Mouse (Mus musculus) erythroblast, embryonic 14.5 days (primary cell): ENCODE data around the gene Gm17361. TPM values are rescaled to one million over a fixed set of nuclear protein-coding genes. Genes with fewer than 3 reads are reported as not detected.
"Not testable (repeated sequence)": the region's sequence is repeated elsewhere in the genome, so short reads cannot be mapped to it uniquely, and the experiment has no call there.

Source experiments
- H3K27me3 ChIP-seq: 2 replicates; pipeline ENCODE4 v1.6.1; 2012; ENCODE audit warnings: inconsistent platforms; ENCODE audit not compliant: control insufficient read depth
- H3K36me3 ChIP-seq: 2 replicates; pipeline ENCODE4 v1.6.1; 2012; ENCODE audit warnings: mild to moderate bottlenecking, inconsistent platforms; ENCODE audit not compliant: control insufficient read depth
- H3K4me1 ChIP-seq: 2 replicates; pipeline ENCODE4 v1.6.1; 2012; ENCODE audit warnings: inconsistent platforms; ENCODE audit not compliant: control insufficient read depth
- H3K4me3 ChIP-seq: replicated peaks from 2 replicates; pipeline ENCODE3; 2012; ENCODE audit warnings: moderate library complexity, mild to moderate bottlenecking, inconsistent platforms
- H3K9me3 ChIP-seq: 2 replicates; pipeline ENCODE4 v1.6.1; 2012; ENCODE audit warnings: low read length, inconsistent platforms, mixed read lengths; ENCODE audit not compliant: control insufficient read depth
- polyA plus RNA-seq: library from polyadenylated mRNA; stranded (reverse); fragments of >175 nt; gene quantifications from 2 replicates; pipeline ENCODE4 v1.2.3, GENCODE M21; 2012

Gm17361 gene
- not detected in 2 replicates for polyA plus RNA-seq

DNA sequence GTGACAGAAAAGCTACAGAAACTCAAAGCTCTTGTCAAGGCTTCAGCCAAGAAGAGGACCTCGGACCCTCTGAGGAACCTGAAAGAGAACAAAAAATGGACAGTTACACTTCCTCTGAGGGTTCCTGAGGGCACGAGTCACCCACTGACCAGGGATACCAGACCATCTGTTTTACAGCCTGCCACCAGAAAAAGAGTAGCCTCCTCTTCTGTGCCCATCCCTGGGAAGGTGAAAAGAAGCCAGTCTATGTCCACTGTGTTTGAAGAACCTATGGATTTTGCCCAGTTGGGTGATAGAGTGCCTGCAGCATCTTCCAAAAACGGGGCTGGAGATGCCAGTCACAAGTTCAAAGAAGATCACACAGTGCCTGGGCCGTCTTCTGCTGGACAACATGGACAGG is at the start of gene Gm17361:
TSS of gene Gm17361 (plus strand) at position 301 of the 400 bp plus-strand sequence.
- not testable (repeated sequence) for H3K27me3 ChIP-seq, H3K9me3 ChIP-seq, H3K4me1 ChIP-seq, H3K4me3 ChIP-seq, H3K36me3 ChIP-seq
